Mouse (Mus musculus) brain, embryonic 14.5 days (tissue): Measurements from ENCODE around the gene Tnfrsf13b. TPM values are rescaled to one million over a fixed set of nuclear protein-coding genes. Genes with fewer than 3 reads are reported as not detected.
"Not testable (repeated sequence)": the region's sequence is repeated elsewhere in the genome, so short reads cannot be mapped to it uniquely, and the experiment has no call there.

ENCODE experiments used
- DNase-seq: peaks from one replicate; pipeline ENCODE4 v3.0.0-alpha.2; 2011; ENCODE audit warnings: low read depth
- CTCF ChIP-seq: fragments of 200-500 bp; IDR thresholded peaks from 2 replicates; pipeline ENCODE4 v1.5.1; 2012; ENCODE audit warnings: inconsistent platforms, mild to moderate bottlenecking, moderate library complexity, borderline replicate concordance; ENCODE audit not compliant: insufficient read depth, insufficient read length; ENCODE audit errors: extremely low read depth
- POLR2A ChIP-seq: fragments of 200-500 bp; IDR thresholded peaks from 2 replicates; pipeline ENCODE4 v1.6.1; 2012; ENCODE audit warnings: mild to moderate bottlenecking, inconsistent platforms, borderline replicate concordance; ENCODE audit not compliant: poor library complexity, insufficient read depth, insufficient read length, severe bottlenecking; ENCODE audit errors: extremely low read depth
- polyA plus RNA-seq: library from polyadenylated mRNA; depleted of rRNA; stranded (reverse); fragments of >200 nt; gene quantifications from 2 replicates; pipeline ENCODE4 v1.2.3, GENCODE M21; 2012

Tnfrsf13b gene
- polyA plus RNA-seq, 1 experiment, result 1.3 TPM

GRCm38 (mm10) chr11:61110928-61111327 lies 15.6 kb upstream of the Tnfrsf13b start:
- no peak for DNase-seq
- TF ChIP-seq CTCF (no peak), POLR2A (no peak)

GRCm38 (mm10) chr11:61111472-61111871 lies 15.1 kb upstream of the Tnfrsf13b start:
- no peak for DNase-seq
- TF ChIP-seq CTCF, result no peak
- no peak for TF ChIP-seq POLR2A

GRCm38 (mm10) chr11:61112323-61112995 lies 14.1 kb upstream of the Tnfrsf13b start:
- TF ChIP-seq CTCF (no peak), POLR2A (no peak)
- no peak for DNase-seq

GRCm38 (mm10) chr11:61116226-61116625 lies 10.3 kb upstream of the Tnfrsf13b start:
- TF ChIP-seq POLR2A, result no peak
- no peak for TF ChIP-seq CTCF
- no peak for DNase-seq

GRCm38 (mm10) chr11:61119996-61120583 lies 6.5 kb upstream of the Tnfrsf13b start:
- DNase-seq, result no peak
- TF ChIP-seq POLR2A (no peak), CTCF (no peak)

GRCm38 (mm10) chr11:61122283-61122768 lies 4.2 kb upstream of the Tnfrsf13b start:
- DNase-seq, result no peak
- TF ChIP-seq POLR2A (no peak), CTCF (no peak)

GRCm38 (mm10) chr11:61122769-61123288 lies 3.7 kb upstream of the Tnfrsf13b start:
- no peak for TF ChIP-seq CTCF
- no peak for TF ChIP-seq POLR2A
- DNase-seq, result no peak

- no peak for TF ChIP-seq POLR2A
- no peak for TF ChIP-seq CTCF
- no peak for DNase-seq
Observed at GRCm38 (mm10) chr11:61123886-61124285, 2.7 kb upstream of the Tnfrsf13b start.

GRCm38 (mm10) chr11:61125970-61126369 lies 585 bp upstream of the Tnfrsf13b start:
- no peak for TF ChIP-seq POLR2A
- no peak for TF ChIP-seq CTCF
- no peak for DNase-seq

- TF ChIP-seq POLR2A (no peak), CTCF (no peak)
- DNase-seq, result no peak
Observed at GRCm38 (mm10) chr11:61127421-61128055, 983 bp downstream of the Tnfrsf13b start.

GRCm38 (mm10) chr11:61129305-61129704 lies 2.8 kb downstream of the Tnfrsf13b start:
- TF ChIP-seq POLR2A (no peak), CTCF (no peak)
- DNase-seq, result no peak

- DNase-seq, result not testable (repeated sequence)
Observed at GRCm38 (mm10) chr11:61130646-61131045, 4.1 kb downstream of the Tnfrsf13b start.
